Mouse (Mus musculus): ENCODE results near the gene Gtf3c1. TPM values are rescaled to one million over a fixed set of nuclear protein-coding genes. Genes with fewer than 3 reads are reported as not detected.
A peak's percentile ranks its signal among the peaks of the same experiment; 100 is the strongest.
"Not testable (repeated sequence)": the region's sequence is repeated elsewhere in the genome, so short reads cannot be mapped to it uniquely, and the experiment has no call there.

The Gtf3c1 gene
- polyA plus RNA-seq, 1 experiment = 92.7 TPM

- peak overlapping the region; percentile 73 for H3K27ac ChIP-seq (ENCODE audit: insufficient read depth, low read length)
These were observed 9.1 kb upstream of the Gtf3c1 start for GRCm38 (mm10) chr7:125716724-125717123.

GRCm38 (mm10) chr7:125714803-125715202, 7.2 kb upstream of the Gtf3c1 start:
- Histone ChIP-seq H3K4me1 (ENCODE audit: control insufficient read depth, insufficient read depth, low read length) (peaks cover 3% of the 10 kb centered on the region), H3K27ac (ENCODE audit: insufficient read depth, low read length) (no peak overlapping the region), H3K27me3 (ENCODE audit: control insufficient read depth, insufficient read depth, low read length, poor library complexity, severe bottlenecking) (no peaks in the 10 kb centered on the region), H3K36me3 (ENCODE audit: control insufficient read depth, insufficient read depth, low read length, poor library complexity, severe bottlenecking) (no peaks in the 10 kb centered on the region), H3K9ac (ENCODE audit: low read depth, poor library complexity, severe bottlenecking) (no peak overlapping the region), H3K9me3 (replicated peaks; ENCODE audit: control insufficient read depth, insufficient read depth, low read length, poor library complexity, severe bottlenecking) (peaks cover 6% of the 10 kb centered on the region; the same call in 1 of the 2 replicates), H3K4me3 (ENCODE audit: low read depth, low read length) (no peak overlapping the region)
- TF ChIP-seq POLR2A (IDR thresholded peaks at IDR 0.05; ENCODE audit: insufficient read depth, low read length) (no peak), EP300 (IDR thresholded peaks at IDR 0.05; ENCODE audit: insufficient read depth, low read depth, low read length) (no peak), CTCF (IDR thresholded peaks at IDR 0.05; ENCODE audit: low read depth, low read length) (no peak)

More at GRCm38 (mm10) chr7:125716724-125717123, 9.1 kb upstream of the Gtf3c1 start:
- TF ChIP-seq POLR2A (IDR thresholded peaks at IDR 0.05; ENCODE audit: insufficient read depth, low read length) = no peak
- 0 out of 2 replicates have a peak, but pooled peaks have one; percentile 49 for TF ChIP-seq EP300 (IDR thresholded peaks at IDR 0.05; ENCODE audit: insufficient read depth, low read depth, low read length)
- Histone ChIP-seq H3K4me3 (ENCODE audit: low read depth, low read length) (no peak overlapping the region), H3K9me3 (replicated peaks; ENCODE audit: control insufficient read depth, insufficient read depth, low read length, poor library complexity, severe bottlenecking) (peaks cover 6% of the 10 kb centered on the region; the same call in 1 of the 2 replicates), H3K36me3 (ENCODE audit: control insufficient read depth, insufficient read depth, low read length, poor library complexity, severe bottlenecking) (no peaks in the 10 kb centered on the region), H3K9ac (ENCODE audit: low read depth, poor library complexity, severe bottlenecking) (no peak overlapping the region), H3K27me3 (ENCODE audit: control insufficient read depth, insufficient read depth, low read length, poor library complexity, severe bottlenecking) (no peaks in the 10 kb centered on the region), H3K4me1 (ENCODE audit: control insufficient read depth, insufficient read depth, low read length) (peaks cover 3% of the 10 kb centered on the region)

DNA sequence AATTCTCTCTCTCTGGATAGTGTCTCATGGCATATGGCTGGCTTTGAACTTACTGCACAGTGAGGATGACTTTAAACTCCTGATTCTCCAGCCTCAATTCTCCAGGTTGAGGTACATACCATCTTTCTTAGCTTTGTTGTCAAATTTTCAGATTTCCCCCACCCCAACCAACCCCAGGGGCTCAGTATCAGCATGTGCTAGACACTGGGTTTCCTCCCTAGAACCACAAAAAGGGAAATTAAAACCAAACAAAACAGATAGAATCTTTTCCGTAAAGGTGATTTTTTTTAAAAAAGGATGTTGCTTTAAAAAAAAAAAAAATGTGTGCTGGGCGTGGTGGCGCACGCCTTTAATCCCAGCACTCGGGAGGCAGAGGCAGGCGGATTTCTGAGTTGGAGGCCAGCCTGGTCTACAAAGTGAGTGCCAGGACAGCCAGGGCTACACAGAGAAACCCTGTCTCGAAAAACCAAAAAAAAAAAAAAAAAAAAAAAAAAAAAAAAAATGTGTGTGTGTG, 6.0 kb upstream of the Gtf3c1 start:
- not testable (repeated sequence) for H3K27ac ChIP-seq (ENCODE audit: insufficient read depth, low read length); H3K36me3 ChIP-seq (ENCODE audit: control insufficient read depth, insufficient read depth, low read length, poor library complexity, severe bottlenecking); H3K4me3 ChIP-seq (ENCODE audit: low read depth, low read length); H3K4me1 ChIP-seq (ENCODE audit: control insufficient read depth, insufficient read depth, low read length); H3K9me3 ChIP-seq (replicated peaks; ENCODE audit: control insufficient read depth, insufficient read depth, low read length, poor library complexity, severe bottlenecking); H3K9ac ChIP-seq (ENCODE audit: low read depth, poor library complexity, severe bottlenecking); H3K27me3 ChIP-seq (ENCODE audit: control insufficient read depth, insufficient read depth, low read length, poor library complexity, severe bottlenecking)

- H3K9me3 ChIP-seq (replicated peaks; ENCODE audit: control insufficient read depth, insufficient read depth, low read length, poor library complexity, severe bottlenecking) = peaks cover 6% of the 10 kb centered on the region; the same call in 1 of the 2 replicates
- peaks cover 10% of the 10 kb centered on the region for H3K36me3 ChIP-seq (ENCODE audit: control insufficient read depth, insufficient read depth, low read length, poor library complexity, severe bottlenecking)
- H3K27ac ChIP-seq (ENCODE audit: insufficient read depth, low read length) = no peak overlapping the region
- H3K4me3 ChIP-seq (ENCODE audit: low read depth, low read length) = peak overlapping the region; percentile 88
- H3K9ac ChIP-seq (ENCODE audit: low read depth, poor library complexity, severe bottlenecking) = peak overlapping the region; percentile 80
- TF ChIP-seq CTCF (IDR thresholded peaks at IDR 0.05; ENCODE audit: low read depth, low read length) = no peak
- TF ChIP-seq POLR2A (IDR thresholded peaks at IDR 0.05; ENCODE audit: insufficient read depth, low read length) = no peak
- TF ChIP-seq EP300 (IDR thresholded peaks at IDR 0.05; ENCODE audit: insufficient read depth, low read depth, low read length) = no peak
- H3K4me1 ChIP-seq (ENCODE audit: control insufficient read depth, insufficient read depth, low read length) = no peaks in the 10 kb centered on the region
- H3K27me3 ChIP-seq (ENCODE audit: control insufficient read depth, insufficient read depth, low read length, poor library complexity, severe bottlenecking) = no peaks in the 10 kb centered on the region
These were observed 520 bp upstream of the Gtf3c1 start for GRCm38 (mm10) chr7:125708100-125708499.

- peaks cover 16% of the 10 kb centered on the region for H3K36me3 ChIP-seq (ENCODE audit: control insufficient read depth, insufficient read depth, low read length, poor library complexity, severe bottlenecking)
- peak overlapping the region; percentile 87 for H3K9ac ChIP-seq (ENCODE audit: low read depth, poor library complexity, severe bottlenecking)
- TF ChIP-seq EP300 (IDR thresholded peaks at IDR 0.05; ENCODE audit: insufficient read depth, low read depth, low read length) (no peak), CTCF (IDR thresholded peaks at IDR 0.05; ENCODE audit: low read depth, low read length) (no peak), POLR2A (IDR thresholded peaks at IDR 0.05; ENCODE audit: insufficient read depth, low read length) (no peak)
- H3K27me3 ChIP-seq (ENCODE audit: control insufficient read depth, insufficient read depth, low read length, poor library complexity, severe bottlenecking) = no peaks in the 10 kb centered on the region
- H3K27ac ChIP-seq (ENCODE audit: insufficient read depth, low read length) = no peak overlapping the region
- peaks cover 5% of the 10 kb centered on the region; the same call in 1 of the 2 replicates for H3K9me3 ChIP-seq (replicated peaks; ENCODE audit: control insufficient read depth, insufficient read depth, low read length, poor library complexity, severe bottlenecking)
- peak overlapping the region; percentile 95 for H3K4me3 ChIP-seq (ENCODE audit: low read depth, low read length)
- no peaks in the 10 kb centered on the region for H3K4me1 ChIP-seq (ENCODE audit: control insufficient read depth, insufficient read depth, low read length)
These were observed 394 bp downstream of the Gtf3c1 start for GRCm38 (mm10) chr7:125707186-125707585.

GRCm38 (mm10) chr7:125702791-125703190, 4.8 kb downstream of the Gtf3c1 start:
- Histone ChIP-seq H3K9me3 (replicated peaks; ENCODE audit: control insufficient read depth, insufficient read depth, low read length, poor library complexity, severe bottlenecking) (peaks cover 17% of the 10 kb centered on the region), H3K4me3 (ENCODE audit: low read depth, low read length) (no peak overlapping the region), H3K9ac (ENCODE audit: low read depth, poor library complexity, severe bottlenecking) (no peak overlapping the region), H3K27ac (ENCODE audit: insufficient read depth, low read length) (no peak overlapping the region), H3K27me3 (ENCODE audit: control insufficient read depth, insufficient read depth, low read length, poor library complexity, severe bottlenecking) (no peaks in the 10 kb centered on the region), H3K36me3 (ENCODE audit: control insufficient read depth, insufficient read depth, low read length, poor library complexity, severe bottlenecking) (peaks cover 55% of the 10 kb centered on the region), H3K4me1 (ENCODE audit: control insufficient read depth, insufficient read depth, low read length) (no peaks in the 10 kb centered on the region)
- TF ChIP-seq EP300 (IDR thresholded peaks at IDR 0.05; ENCODE audit: insufficient read depth, low read depth, low read length) (no peak), POLR2A (IDR thresholded peaks at IDR 0.05; ENCODE audit: insufficient read depth, low read length) (no peak), CTCF (IDR thresholded peaks at IDR 0.05; ENCODE audit: low read depth, low read length) (no peak)

Data from ES-Bruce4 (cell line).